Mouse (Mus musculus) cerebellum, postnatal 36 days (tissue): Measurements from ENCODE around the gene Sdf2l1.

Experiments
- DNase-seq, 2 experiments: peaks; one replicate each; pipeline ENCODE4 v3.0.0; 2021 to 2022; ENCODE audit warnings: mixed read lengths in 2 of 2

Gene Sdf2l1

DNA sequence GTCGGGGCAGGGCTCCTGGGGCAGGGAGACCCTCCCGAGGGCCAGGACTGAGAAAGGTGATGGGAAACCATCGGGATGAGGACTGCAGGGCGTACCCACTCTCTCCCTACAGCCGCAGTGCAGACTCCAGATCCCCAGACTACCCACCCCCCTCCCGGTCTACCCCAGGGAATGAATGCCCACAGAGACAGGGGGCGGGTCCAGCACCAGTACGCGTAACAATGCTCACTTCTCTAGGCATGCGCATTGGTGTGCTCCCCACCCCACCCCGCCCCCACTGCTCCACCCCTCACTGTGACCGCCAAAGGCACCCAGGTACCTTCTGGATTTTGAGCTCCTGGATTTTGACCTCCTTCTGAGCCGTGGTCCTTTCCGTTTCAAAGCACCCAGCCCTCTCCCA is 10.6 kb downstream of the Sdf2l1 start:
- DNase-seq, result no peak

DNA sequence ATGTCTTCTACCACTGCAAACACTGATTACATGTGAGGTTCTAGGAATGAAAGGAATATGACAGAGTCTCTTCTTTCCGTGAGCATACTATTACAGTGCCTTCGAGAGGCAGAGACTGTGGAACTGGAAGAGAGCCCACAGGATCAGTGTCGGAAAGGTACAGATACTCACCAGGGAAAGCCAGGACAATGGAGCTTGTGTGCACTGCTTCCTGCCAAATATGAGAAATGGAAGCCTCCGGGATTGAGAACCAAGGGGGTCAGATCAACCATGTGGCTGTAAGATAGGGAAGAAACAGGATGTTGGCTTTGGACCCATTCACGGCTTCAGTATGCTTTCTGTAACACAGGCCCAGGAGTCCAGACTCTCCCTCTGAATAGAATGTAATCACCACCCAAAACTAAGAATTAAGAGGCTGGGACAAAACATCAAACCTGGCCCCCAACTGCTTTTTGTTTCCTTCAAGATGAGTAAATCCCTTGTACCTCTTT is 14.8 kb downstream of the Sdf2l1 start:
- DNase-seq, result no peak

DNA sequence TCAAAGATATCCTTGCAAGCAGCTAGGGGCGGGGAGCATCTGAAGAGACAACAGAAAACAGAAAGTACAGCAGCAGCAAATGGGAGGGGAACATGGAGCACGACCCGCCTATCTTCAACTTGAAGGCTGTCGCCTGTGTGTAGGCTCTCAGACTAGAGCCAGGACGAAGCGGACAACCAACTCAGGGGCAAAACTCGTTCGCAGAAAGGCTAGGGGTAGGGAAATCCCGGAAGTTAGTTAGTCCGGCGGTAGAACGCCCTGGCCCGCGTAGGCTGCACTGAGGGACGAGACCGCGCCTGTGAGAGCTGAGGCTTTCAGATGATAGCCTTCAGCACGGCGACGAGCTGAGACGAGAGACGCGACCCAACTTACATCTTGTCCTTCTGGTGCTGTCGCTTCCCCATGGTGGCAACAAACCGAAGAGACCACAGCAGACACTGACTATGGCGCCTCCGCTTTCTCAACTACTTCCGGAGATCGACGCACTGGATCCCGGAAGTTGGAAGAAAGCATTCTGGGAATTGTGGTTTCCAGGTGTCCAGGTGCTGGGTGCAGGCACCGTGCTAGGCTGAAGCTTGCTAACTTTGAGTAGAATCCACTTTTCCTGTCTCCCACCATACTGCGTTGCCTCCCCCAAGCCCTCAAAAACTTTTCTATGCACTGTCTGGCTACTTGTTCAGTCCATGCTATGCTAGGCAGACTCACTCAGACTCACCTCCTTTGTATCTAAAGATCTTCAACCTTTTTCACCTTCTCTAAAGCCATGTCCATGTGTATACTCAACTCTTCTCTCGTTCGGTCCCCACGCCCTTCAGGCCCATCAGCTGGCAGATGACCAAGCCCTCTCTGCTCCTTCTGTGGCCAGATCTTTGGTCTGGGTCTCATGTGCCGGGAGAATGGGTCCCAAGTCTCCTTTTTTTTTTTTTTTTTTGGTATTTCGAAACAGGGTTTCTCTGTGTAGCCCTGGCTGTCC is 21.1 kb downstream of the Sdf2l1 start, which contains the start of gene Ppil2:
TSS of gene Ppil2 (minus strand) at position 487 of the 973 bp plus-strand sequence.
- DNase-seq, result peak; percentile 67 to 77

DNA sequence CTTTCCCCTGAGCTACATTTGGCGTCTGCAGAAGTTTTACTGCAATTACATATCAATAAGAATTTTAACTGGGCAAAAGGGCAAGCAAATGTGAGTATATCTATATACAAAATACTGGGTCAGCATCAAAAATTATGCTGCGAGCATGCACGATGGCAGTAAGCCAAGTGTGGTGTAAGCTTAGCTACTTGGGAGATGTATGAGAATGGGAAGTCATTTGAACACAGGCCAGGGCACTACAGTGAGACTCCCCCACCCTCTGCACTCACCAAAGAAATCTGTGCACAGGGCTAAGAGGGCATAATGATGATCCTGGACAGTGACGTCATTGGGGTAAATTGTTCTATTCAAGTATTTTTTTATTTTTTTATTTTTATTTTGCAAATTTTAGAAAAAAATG is 27.6 kb downstream of the Sdf2l1 start:
- no peak for DNase-seq

DNA sequence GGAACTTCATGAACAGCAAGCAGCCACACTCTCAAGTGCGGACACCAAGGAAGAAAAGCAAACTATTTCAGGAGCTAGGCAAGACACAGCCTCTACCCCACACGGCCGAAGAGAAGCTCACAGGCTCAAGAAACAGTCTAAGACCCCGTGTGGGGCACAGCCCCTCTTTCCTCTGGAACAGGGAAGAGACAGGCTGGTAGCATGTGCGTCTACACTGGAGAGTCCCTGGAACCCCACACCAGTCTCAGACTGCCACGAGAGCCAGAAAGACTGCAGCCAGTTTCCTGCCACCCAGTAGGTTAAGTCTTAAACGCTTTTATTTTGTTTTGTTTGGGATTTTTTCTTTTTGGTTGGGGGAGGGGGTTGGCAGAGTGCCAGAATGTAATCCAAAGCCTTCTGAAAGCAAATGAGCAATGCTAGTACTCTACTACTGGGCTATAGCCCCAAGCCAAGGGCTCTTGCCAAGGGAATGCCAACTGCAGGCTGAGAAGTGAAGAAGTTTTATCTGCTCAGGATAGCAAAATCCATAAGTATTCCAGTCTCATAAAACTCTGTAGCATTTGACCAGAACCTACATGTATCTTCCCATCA is 29.5 kb downstream of the Sdf2l1 start:
- DNase-seq, result no peak

DNA sequence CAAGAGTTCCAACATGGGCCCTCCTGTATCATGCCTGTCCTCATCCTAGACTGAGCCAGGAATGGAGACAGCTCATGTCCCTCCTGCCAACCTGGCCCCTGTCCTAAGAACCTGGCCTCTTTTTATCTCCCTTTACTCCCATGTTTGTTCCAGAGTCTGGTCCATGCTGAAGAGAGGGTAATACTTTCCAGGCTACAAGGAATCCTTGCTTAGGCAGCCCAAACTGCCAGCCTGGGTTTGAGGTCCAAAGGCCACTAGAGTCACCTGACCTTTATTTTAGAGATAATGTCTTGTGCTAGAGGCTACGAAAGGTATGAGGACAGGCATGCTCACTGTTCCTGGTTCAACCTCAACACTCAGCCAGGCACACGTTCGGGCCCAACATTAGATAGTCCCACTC is 35.2 kb downstream of the Sdf2l1 start:
- DNase-seq, result no peak

DNA sequence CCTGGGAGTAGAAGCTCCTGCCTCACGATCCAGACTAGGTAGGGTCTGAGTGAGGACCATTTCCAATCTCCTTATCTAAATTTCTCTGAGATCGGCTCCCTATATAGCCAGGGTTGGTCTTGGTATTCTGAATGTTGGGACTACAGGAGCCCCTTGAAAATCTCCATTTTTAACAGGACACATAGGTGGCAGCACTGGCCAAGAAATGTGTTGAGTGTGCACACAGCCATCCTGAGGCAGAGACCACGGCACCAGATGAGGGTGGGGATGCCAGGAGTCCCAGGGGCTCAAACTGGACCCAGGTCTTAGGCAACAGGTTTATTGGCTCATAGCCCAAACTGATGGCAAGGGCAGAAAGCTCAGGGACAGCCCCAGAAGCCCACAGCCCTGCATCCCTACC is 43.8 kb downstream of the Sdf2l1 start:
- no peak for DNase-seq

DNA sequence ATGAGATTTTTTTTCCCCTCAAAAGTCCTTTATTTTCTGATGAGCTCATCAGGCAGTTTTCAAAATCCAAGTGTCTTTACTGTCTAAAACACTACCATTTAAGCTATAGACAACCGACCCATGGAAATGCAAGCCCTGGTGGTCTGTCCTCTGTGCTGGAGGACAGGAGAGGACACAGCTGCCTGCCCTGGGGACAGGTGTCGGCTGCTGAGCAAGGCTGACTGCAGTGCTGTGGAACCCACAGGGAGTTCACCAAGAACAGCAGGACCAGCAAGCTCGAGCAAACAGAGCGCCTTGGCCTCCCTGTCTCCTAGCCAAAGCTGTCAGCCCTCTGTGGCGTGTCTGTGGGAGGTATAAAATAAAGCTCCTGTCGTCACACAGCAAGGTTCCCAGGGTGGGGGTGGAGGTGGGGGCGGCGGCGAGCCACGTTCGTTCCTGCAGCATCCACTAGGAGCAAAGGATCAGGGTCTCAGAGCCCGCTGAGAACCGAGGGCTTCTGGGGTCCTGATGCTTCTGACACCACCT is 45.5 kb downstream of the Sdf2l1 start:
- DNase-seq, result no peak

DNA sequence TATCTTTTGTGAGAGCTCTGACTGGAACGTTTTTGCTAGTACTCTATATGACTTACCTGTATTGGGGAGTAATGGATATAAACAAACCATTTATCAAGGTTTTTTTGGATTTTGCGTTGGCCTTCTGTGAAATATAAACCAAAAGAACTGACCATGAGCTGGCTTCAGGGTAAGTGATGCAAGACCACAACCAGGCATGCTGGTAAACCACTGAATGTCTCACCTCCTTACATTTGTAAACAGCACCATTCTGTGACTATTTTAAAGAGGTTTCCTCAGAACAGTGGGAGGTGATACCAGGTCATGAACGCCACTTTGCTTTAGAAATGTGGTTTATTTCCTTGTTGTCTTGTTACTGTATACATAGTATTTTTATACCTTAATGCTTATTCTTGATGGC is 45.9 kb downstream of the Sdf2l1 start:
- no peak for DNase-seq

DNA sequence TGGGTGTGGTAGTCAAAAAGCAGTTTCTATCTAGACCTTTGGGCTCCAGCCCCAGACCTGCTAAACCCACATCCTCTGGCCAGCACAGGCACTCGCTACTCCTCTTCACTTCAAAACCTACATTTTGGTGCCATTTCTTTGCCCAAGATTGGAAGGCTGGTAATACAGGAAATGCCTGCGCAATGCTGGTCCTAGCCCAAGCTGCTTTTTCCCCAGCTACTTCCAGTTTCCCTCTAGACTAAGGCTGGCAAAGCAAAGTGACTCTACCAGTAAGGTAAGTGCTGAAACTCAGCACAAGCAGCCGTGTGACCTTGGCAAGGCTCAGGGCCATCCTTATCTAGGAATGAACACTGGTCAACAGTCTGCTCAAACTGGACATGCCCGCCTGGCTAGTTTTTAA is 46.5 kb downstream of the Sdf2l1 start:
- no peak for DNase-seq

DNA sequence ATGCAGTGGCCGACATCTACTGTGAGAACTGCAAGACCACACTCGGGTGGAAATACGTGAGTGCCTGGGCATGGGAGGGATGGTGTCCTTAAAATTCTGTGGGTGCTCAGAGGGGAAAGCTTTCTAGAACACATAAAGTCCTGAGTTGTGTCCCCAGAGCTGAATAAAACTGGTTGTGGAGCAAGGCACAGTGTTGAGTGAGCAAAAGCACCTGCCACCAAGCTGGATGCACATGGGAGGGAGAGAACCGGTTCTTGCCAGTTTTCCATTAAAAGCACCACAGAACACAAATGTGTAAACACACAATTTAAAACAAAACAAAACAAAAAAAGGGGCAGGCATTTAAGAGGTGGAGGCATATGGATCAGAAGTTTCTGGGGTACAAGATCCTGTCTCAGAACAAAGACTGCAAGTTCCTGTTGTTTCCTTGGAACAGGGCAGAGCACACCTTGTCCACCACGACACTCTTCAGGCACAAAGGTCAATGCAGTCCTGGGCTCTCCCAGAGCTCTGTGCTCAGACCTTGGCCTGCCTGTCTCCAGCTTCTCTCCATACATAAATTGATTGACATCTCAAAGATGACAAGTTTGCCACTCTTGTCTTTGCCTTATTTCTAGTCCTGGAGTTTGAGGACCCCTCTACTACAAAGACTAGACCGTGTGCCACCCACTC is 49.9 kb downstream of the Sdf2l1 start:
- no peak for DNase-seq
